Mouse (Mus musculus): ENCODE measurements around the gene Drap1.

DNA sequence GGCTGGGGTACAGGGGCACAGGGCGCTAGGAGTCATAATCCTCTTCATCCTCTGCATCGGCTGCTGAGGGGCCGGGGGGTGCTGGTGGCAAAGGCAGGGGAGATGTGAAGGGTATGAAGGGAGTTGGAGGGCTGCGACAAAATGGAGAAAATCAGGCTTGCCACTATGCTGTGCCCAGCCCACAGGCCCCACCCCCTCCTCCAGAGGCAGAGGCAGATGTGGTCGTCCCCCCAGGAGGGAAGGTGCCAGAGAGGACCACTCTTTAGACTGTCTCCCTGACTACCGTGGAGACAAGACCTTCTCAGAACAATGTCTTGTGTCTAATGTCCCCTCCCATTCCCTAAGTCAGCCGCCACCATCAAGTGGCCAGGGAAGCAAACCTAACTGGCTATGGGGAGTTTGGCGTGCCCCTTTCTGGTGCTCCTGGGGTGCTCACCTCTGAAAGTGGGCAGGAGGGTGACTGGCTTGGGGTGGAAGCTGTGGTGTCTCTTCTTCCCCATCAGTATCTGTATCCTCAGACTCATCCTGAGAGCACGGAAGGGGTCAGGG lies 1.8 kb downstream of the Drap1 start:
- TF ChIP-seq CHD2 (IDR thresholded peaks at IDR 0.05; ENCODE audit: low read depth, low read length) (no peak), ZNF384 (IDR thresholded peaks at IDR 0.05; ENCODE audit: low read depth, low read length) (no peak), HCFC1 (IDR thresholded peaks at IDR 0.05; ENCODE audit: borderline replicate concordance, insufficient read depth, low read length) (no peak)

Data from ES-E14 (cell line).